Mouse (Mus musculus): Measurements from ENCODE around the gene Scimp. TPM values are rescaled to one million over a fixed set of nuclear protein-coding genes. Genes with fewer than 3 reads are reported as not detected.

Gene Scimp
- polyA plus RNA-seq, 1 experiment: 3.5 TPM

DNA sequence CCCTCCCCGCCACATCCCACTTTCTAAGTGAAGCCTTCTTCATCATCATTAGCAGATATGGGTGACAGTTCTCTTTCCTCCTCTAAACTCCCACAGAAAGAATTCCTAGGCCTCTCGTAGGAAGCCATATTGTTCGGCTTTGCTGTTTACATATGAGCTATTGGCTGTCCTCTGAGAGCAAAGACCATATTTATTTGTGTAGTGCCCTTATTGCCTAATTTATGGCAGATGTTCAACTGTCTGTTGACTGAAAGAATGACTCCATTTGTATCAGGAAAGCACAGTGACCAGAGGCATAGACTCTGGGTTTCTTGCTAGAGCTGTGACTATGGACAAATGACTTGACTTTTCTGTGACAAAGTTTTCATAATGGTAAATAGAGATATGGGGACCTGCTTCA, 70.8 kb downstream of the Scimp start:
- no peak for DNase-seq
- Histone ChIP-seq H3K4me3 (replicated peaks; ENCODE audit: extremely low read depth, low read depth, low read length) (no peak overlapping the region), H3K4me1 (ENCODE audit: control insufficient read depth, insufficient read depth, low read length) (no peaks in the 10 kb centered on the region)
- TF ChIP-seq CTCF (IDR thresholded peaks at IDR 0.05; ENCODE audit: insufficient read depth, low read length) (no peak), POLR2A (IDR thresholded peaks at IDR 0.05; ENCODE audit: borderline replicate concordance, extremely low read depth, low read depth, low read length) (no peak)
- WGBS: 80% methylated on average over 3 of the region's 3 CpGs

Other genes with a start within 250 kb of the Scimp start
- 119 and 120 TPM in 2 replicates for gene Mink1, start 249.7 kb downstream of the Scimp start, polyA plus RNA-seq (2012; rRNA removed)
- gene 4930544D05Rik, start 196.7 kb downstream of the Scimp start, polyA plus RNA-seq (2012; rRNA removed): 0.16 TPM in 1 of 2 replicates, not detected in the other
- 0.41 and 0.91 TPM in 2 replicates for gene Chrne, start 193.4 kb downstream of the Scimp start, polyA plus RNA-seq (2012; rRNA removed)
- gene Gp1ba, start 173.5 kb downstream of the Scimp start, polyA plus RNA-seq (2012; rRNA removed): 0.70 and 1.7 TPM in 2 replicates
- 116 and 146 TPM in 2 replicates for gene Rnf167, start 165.4 kb downstream of the Scimp start, polyA plus RNA-seq (2012; rRNA removed)
- 83.6 and 113 TPM in 2 replicates for gene Slc25a11, start 165.1 kb downstream of the Scimp start, polyA plus RNA-seq (2012; rRNA removed)
- 933 and 1,129 TPM in 2 replicates for gene Pfn1, start 157.9 kb downstream of the Scimp start, polyA plus RNA-seq (2012; rRNA removed)
- gene Eno3, start 155.4 kb downstream of the Scimp start, polyA plus RNA-seq (2012; rRNA removed): 19.6 and 97.3 TPM in 2 replicates
- 24.7 and 39.0 TPM in 2 replicates for gene Spag7, start 143.2 kb downstream of the Scimp start, polyA plus RNA-seq (2012; rRNA removed)
- 33.1 and 35.7 TPM in 2 replicates for gene Camta2, start 124.5 kb downstream of the Scimp start, polyA plus RNA-seq (2012; rRNA removed)
- gene Inca1, start 112.4 kb downstream of the Scimp start, polyA plus RNA-seq (2012; rRNA removed): 1.6 and 2.0 TPM in 2 replicates
- 78.2 and 103 TPM in 2 replicates for gene Kif1c, start 112.0 kb downstream of the Scimp start, polyA plus RNA-seq (2012; rRNA removed)
- 1.4 and 2.3 TPM in 2 replicates for gene Zfp3, start 48.4 kb downstream of the Scimp start, polyA plus RNA-seq (2012; rRNA removed)
- gene Rabep1, start 32.2 kb upstream of the Scimp start, polyA plus RNA-seq (2012; rRNA removed): 3.4 TPM in 2 replicates
- gene Nup88, start 157.4 kb upstream of the Scimp start, polyA plus RNA-seq (2012; rRNA removed): 20.4 and 26.8 TPM in 2 replicates
- 25.6 and 42.6 TPM in 2 replicates for gene Rpain, start 157.6 kb upstream of the Scimp start, polyA plus RNA-seq (2012; rRNA removed)
- gene C1qbp, start 170.4 kb upstream of the Scimp start, polyA plus RNA-seq (2012; rRNA removed): 50.9 and 94.1 TPM in 2 replicates
- gene Dhx33, start 191.9 kb upstream of the Scimp start, polyA plus RNA-seq (2012; rRNA removed): 16.3 and 20.5 TPM in 2 replicates
- 3.2 and 5.1 TPM in 2 replicates for gene Mis12, start 207.0 kb upstream of the Scimp start, polyA plus RNA-seq (2012; rRNA removed)
- 9.0 and 15.5 TPM in 2 replicates for gene Derl2, start 207.3 kb upstream of the Scimp start, polyA plus RNA-seq (2012; rRNA removed)
- gene 6330403K07Rik, start 220.9 kb upstream of the Scimp start, polyA plus RNA-seq (2012; rRNA removed): 1.5 and 1.7 TPM in 2 replicates

Data from lung, adult 2 months (tissue).